Mouse (Mus musculus) forebrain, postnatal 0 days (tissue): Measurements from ENCODE around the gene Otub1. TPM values are rescaled to one million over a fixed set of nuclear protein-coding genes. Genes with fewer than 3 reads are reported as not detected.

Source experiments
- ATAC-seq: fragments of 200-750 bp; cut with Nextera tagmentation; 2 replicates; pipeline ENCODE4 v1.8.0; 2017; ENCODE audit warnings: mild to moderate bottlenecking, moderate library complexity
- DNase-seq: peaks from one replicate; pipeline ENCODE4 v3.0.0-alpha.2; 2015
- H3K27ac ChIP-seq: fragments of 300-500 bp; sonication (generic); 2 replicates; pipeline ENCODE4 v1.5.1; 2014; ENCODE audit warnings: low read depth, mild to moderate bottlenecking, antibody characterized with exemption, low read length, moderate library complexity, mixed read lengths
- H3K27me3 ChIP-seq: fragments of 300-500 bp; sonication (generic); 2 replicates; pipeline ENCODE4 v1.6.1; 2014; ENCODE audit warnings: mild to moderate bottlenecking, low read length, mixed read lengths; ENCODE audit not compliant: insufficient read depth
- H3K36me3 ChIP-seq: fragments of 300-500 bp; sonication (generic); 2 replicates; pipeline ENCODE4 v1.6.1; 2014; ENCODE audit warnings: mild to moderate bottlenecking, moderate library complexity; ENCODE audit not compliant: insufficient read depth
- H3K4me1 ChIP-seq: fragments of 300-500 bp; sonication (generic); 2 replicates; pipeline ENCODE4 v1.6.1; 2014; ENCODE audit warnings: antibody characterized with exemption; ENCODE audit not compliant: insufficient read depth
- H3K4me2 ChIP-seq: fragments of 300-500 bp; sonication (generic); 2 replicates; pipeline ENCODE4 v1.6.1; 2014; ENCODE audit warnings: low read depth, mild to moderate bottlenecking, moderate library complexity
- H3K4me3 ChIP-seq: fragments of 300-500 bp; sonication (generic); 2 replicates; pipeline ENCODE4 v1.5.1; 2014; ENCODE audit warnings: low read depth, low read length, mixed read lengths
- H3K9ac ChIP-seq: fragments of 300-500 bp; sonication (generic); 2 replicates; pipeline ENCODE4 v1.6.1; 2014; ENCODE audit warnings: mild to moderate bottlenecking
- H3K9me3 ChIP-seq: fragments of 300-500 bp; sonication (generic); 2 replicates; pipeline ENCODE4 v1.6.1; 2016; ENCODE audit warnings: low read length
- CTCF ChIP-seq: sonication (generic); IDR thresholded peaks from 2 replicates; pipeline ENCODE4 v1.5.1; 2016; ENCODE audit warnings: antibody characterized with exemption, control low read depth, low read depth
- WGBS: fragments of 180-500 bp; shearing (Covaris S2); extraction: QIAGEN DNeasy Blood & Tissue Kit; methylation state at CpG from one replicate; pipeline ENCODE4 v1.1.7; 2014; 5-methylcytosine and 5-hydroxymethylcytosine counted together
- polyA plus RNA-seq: library from polyadenylated mRNA; unstranded; fragments of >200 nt; fragmentation: Nextera tagmentation; extraction: Ambion mirVana; gene quantifications from 2 replicates; pipeline ENCODE4 v1.2.1, GENCODE M21; 2015
- total RNA-seq: library from RNA; depleted of rRNA; stranded (reverse); fragments of >200 nt; gene quantifications from 2 replicates; pipeline ENCODE4 v1.2.3, GENCODE M21; 2014

Gene Otub1
- total and polyA plus RNA-seq, 2 experiments from 2014 or later: 252 to 286 TPM

- no peak for ATAC-seq
Measured at GRCm38 (mm10) chr19:7185059-7185458, 21.1 kb downstream of the Otub1 start.

GRCm38 (mm10) chr19:7183419-7183818 lies 22.7 kb downstream of the Otub1 start:
- WGBS: 21% methylated on average over 11 of the region's 11 CpGs
- no peak for TF ChIP-seq CTCF
- no peak overlapping the region for H3K4me2 ChIP-seq
- no peaks in the 10 kb centered on the region for H3K27me3 ChIP-seq
- H3K4me3 ChIP-seq: no peak overlapping the region
- no peak overlapping the region for H3K9ac ChIP-seq
- H3K27ac ChIP-seq: no peak overlapping the region
- DNase-seq (no peak), ATAC-seq (no peak)
- H3K36me3 ChIP-seq: no peaks in the 10 kb centered on the region
- peaks cover 5% of the 10 kb centered on the region for H3K4me1 ChIP-seq
- H3K9me3 ChIP-seq: no peaks in the 10 kb centered on the region

More at GRCm38 (mm10) chr19:7185059-7185458, 21.1 kb downstream of the Otub1 start:
- H3K4me1 ChIP-seq: peaks cover 5% of the 10 kb centered on the region
- DNase-seq: no peak
- no peak for TF ChIP-seq CTCF
- H3K27ac ChIP-seq: no peak overlapping the region
- H3K36me3 ChIP-seq: no peaks in the 10 kb centered on the region
- no peaks in the 10 kb centered on the region for H3K27me3 ChIP-seq
- WGBS: 51% methylated on average over 4 of the region's 4 CpGs
- no peak overlapping the region for H3K4me3 ChIP-seq
- H3K4me2 ChIP-seq: no peak overlapping the region
- no peak overlapping the region for H3K9ac ChIP-seq
- no peaks in the 10 kb centered on the region for H3K9me3 ChIP-seq

DNA sequence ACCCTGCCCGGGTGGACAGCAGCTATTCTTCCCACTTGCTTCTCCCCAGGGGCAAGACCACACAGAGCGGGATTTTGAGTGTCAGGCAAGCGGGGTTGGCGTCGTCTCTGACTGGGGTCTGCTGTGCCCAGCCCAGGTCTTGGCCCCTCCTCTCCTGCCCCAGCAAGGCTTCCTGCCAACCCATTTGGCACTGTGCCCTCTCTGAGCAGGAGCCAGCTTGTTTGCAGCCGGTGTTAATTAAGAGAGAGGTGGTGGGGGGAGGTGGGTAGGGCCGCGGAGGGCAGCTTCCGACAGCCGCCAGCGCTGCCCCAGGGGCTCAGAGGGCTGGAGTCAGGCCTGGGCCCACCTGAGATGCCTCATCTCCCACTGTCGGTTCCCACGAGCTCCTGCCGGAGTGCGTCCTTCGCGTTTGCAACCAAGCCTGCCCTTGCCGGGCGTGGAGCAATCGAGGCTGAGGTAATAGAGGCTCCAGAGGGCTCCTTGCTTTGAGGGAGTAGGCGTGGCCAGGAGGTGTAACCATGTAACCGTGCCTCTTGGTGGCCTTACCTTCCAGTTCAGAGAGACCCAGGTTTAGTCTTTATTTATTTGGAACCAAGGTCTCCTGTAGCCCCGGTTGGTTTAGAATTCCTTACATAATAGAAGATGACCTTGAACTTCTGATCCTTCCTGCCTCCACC lies 23.7 kb downstream of the Otub1 start:
- TF ChIP-seq CTCF: no peak
- H3K4me2 ChIP-seq: peak overlapping the region; percentile 21; the same call in 1 of the 2 replicates
- no peak overlapping the region for H3K4me3 ChIP-seq
- H3K9ac ChIP-seq: no peak overlapping the region
- peak; percentile 80 for ATAC-seq
- H3K27me3 ChIP-seq: no peaks in the 10 kb centered on the region
- DNase-seq: peak; percentile 87
- WGBS: 5% methylated on average over 23 of the region's 23 CpGs
- H3K9me3 ChIP-seq: no peaks in the 10 kb centered on the region
- H3K27ac ChIP-seq: no peak overlapping the region
- H3K36me3 ChIP-seq: no peaks in the 10 kb centered on the region
- H3K4me1 ChIP-seq: peaks cover 5% of the 10 kb centered on the region

DNA sequence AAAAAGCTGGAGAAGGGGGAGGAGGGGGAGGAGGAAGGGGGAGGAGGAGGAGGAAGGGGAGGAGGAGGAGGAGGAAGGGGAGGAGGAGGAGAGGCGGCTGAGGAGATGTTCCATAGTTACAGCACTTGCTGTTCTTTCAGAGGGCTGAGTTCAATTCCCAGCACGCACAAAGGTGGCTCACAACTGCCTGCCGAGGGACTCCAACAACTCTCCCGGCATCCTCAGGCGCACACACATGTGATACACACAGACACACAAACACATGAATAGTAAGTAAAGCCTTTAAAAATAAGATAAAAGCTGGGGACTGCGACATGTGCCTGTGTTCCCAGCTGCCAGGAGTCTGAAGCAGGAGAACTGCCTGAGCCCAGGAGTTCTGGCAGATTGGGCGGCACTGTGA lies 24.6 kb downstream of the Otub1 start:
- H3K4me1 ChIP-seq: peaks cover 5% of the 10 kb centered on the region
- ATAC-seq (no peak; the same call in 1 of the 2 replicates), DNase-seq (no peak)
- no peaks in the 10 kb centered on the region for H3K27me3 ChIP-seq
- H3K4me3 ChIP-seq: no peak overlapping the region
- H3K9me3 ChIP-seq: no peaks in the 10 kb centered on the region
- no peaks in the 10 kb centered on the region for H3K36me3 ChIP-seq
- no peak overlapping the region for H3K27ac ChIP-seq
- WGBS: 36% methylated on average over 7 of the region's 7 CpGs
- H3K9ac ChIP-seq: no peak overlapping the region
- no peak overlapping the region for H3K4me2 ChIP-seq
- TF ChIP-seq CTCF: no peak

DNA sequence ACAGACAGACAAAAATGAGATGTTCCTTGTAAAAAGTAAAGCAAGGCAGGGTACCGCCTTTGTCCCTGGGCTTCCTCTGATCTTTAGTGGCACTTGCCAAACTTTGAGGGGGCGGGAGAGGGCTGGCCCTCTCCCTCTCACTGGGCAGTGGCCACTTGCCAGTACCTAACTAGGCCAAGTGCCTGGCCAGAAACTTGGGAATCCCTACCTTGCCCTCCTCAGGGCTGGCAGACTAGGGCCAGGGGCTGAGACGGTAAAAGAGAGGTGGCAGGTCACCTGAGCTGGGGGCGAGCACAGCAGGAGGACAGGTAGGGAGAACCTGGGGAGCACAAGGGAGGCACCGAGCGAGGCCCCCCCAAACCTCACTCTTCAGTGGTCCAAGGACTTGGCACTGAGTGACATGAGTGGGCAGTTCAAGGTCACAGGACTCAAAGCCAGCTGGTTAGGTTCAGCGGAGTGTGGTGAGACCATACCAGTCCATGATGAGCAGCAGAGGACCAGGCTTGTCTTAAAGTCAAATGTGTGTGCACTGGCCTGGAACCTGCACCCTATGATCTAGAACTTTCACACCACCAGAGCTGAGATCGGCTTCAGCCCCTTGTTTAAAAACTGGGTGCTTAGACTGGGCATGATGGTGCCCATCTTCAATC lies 25.2 kb downstream of the Otub1 start:
- 62% methylated on average over 8 of the region's 8 CpGs for WGBS
- Histone ChIP-seq H3K27ac (no peak overlapping the region), H3K9me3 (no peaks in the 10 kb centered on the region), H3K36me3 (no peaks in the 10 kb centered on the region), H3K27me3 (no peaks in the 10 kb centered on the region), H3K4me1 (peaks cover 5% of the 10 kb centered on the region), H3K4me2 (no peak overlapping the region), H3K9ac (no peak overlapping the region), H3K4me3 (no peak overlapping the region)
- ATAC-seq (no peak), DNase-seq (no peak)
- no peak for TF ChIP-seq CTCF

DNA sequence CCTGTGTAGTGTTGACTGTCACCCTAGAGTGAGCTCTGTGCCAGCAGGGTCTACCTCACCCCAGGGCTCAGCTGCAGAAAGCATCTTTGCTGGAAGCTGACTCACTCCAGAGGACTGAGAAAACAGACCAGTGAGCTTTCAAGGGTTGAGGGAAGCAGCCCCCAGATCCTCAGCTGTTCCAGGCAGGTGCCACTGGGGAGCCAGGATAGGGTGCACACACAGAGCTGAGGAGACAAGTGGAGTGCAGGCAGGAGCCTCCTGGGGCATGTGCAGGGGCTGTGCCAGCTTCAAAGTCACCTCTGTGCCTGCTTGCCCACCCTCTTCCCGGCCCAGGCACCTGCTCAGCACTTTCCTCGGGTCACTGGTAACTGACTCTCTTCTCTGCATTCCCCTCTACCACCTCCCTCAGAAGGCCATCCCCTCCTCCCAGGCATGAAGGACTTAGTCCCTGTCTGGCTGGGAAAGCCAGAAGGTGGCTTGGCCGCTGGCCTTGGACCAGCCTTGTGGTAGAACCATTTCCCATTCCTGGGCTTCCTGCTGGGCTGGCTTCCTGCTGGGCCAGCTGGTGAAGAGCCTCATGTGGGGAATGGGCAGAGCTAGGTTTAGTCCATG lies 27.2 kb downstream of the Otub1 start:
- no peaks in the 10 kb centered on the region for H3K9me3 ChIP-seq
- peaks cover 5% of the 10 kb centered on the region for H3K4me1 ChIP-seq
- no peak overlapping the region for H3K27ac ChIP-seq
- H3K36me3 ChIP-seq: no peaks in the 10 kb centered on the region
- WGBS: 48% methylated on average over 3 of the region's 3 CpGs
- no peak overlapping the region for H3K4me2 ChIP-seq
- H3K4me3 ChIP-seq: no peak overlapping the region
- H3K27me3 ChIP-seq: no peaks in the 10 kb centered on the region
- no peak for TF ChIP-seq CTCF
- DNase-seq (no peak), ATAC-seq (no peak)
- H3K9ac ChIP-seq: no peak overlapping the region
